Mouse (Mus musculus) cerebellum, adult 2 months (tissue): ENCODE data around the gene Itprip. TPM values are rescaled to one million over a fixed set of nuclear protein-coding genes. Genes with fewer than 3 reads are reported as not detected.

Source experiments
- DNase-seq, 2 experiments: peaks; one replicate each; pipeline ENCODE4 v3.0.0; 2021
- H3K27ac ChIP-seq: fragments of 200-500 bp; 2 replicates; pipeline ENCODE4 v1.5.1; 2012; ENCODE audit warnings: low read length, control low read depth, inconsistent platforms; ENCODE audit not compliant: insufficient read depth
- H3K27me3 ChIP-seq: fragments of 200-500 bp; 2 replicates; pipeline ENCODE4 v1.6.1; 2012; ENCODE audit warnings: inconsistent platforms, mild to moderate bottlenecking, low read length, moderate library complexity; ENCODE audit not compliant: control insufficient read depth, insufficient read depth
- H3K4me1 ChIP-seq: fragments of 200-500 bp; 2 replicates; pipeline ENCODE4 v1.6.1; 2011; ENCODE audit warnings: low read length; ENCODE audit not compliant: control insufficient read depth, insufficient read depth
- H3K4me3 ChIP-seq: fragments of 200-500 bp; replicated peaks from 2 replicates; pipeline ENCODE3; 2011; ENCODE audit warnings: mild to moderate bottlenecking, low read depth, low read length, control low read depth; ENCODE audit not compliant: insufficient read depth
- CTCF ChIP-seq: fragments of 200-500 bp; IDR thresholded peaks from 2 replicates; pipeline ENCODE4 v1.5.1; 2011; ENCODE audit warnings: low read depth, mild to moderate bottlenecking, control low read depth, low read length, moderate library complexity, borderline replicate concordance; ENCODE audit not compliant: insufficient read depth
- POLR2A ChIP-seq: fragments of 200-500 bp; IDR thresholded peaks from 2 replicates; pipeline ENCODE4 v1.6.1; 2011; ENCODE audit warnings: low read length, control low read depth, borderline replicate concordance; ENCODE audit not compliant: insufficient read depth
- WGBS: fragments of 180-500 bp; shearing (Covaris S2); methylation state at CpG from one replicate; pipeline ENCODE4 v1.1.7; 2018; 5-methylcytosine and 5-hydroxymethylcytosine counted together
- polyA plus RNA-seq: library from polyadenylated mRNA; depleted of rRNA; stranded (reverse); fragments of >200 nt; gene quantifications from 2 replicates; pipeline ENCODE4 v1.2.3, GENCODE M21; 2012

Gene Itprip
- polyA plus RNA-seq, 1 experiment, result 0.52 TPM

DNA sequence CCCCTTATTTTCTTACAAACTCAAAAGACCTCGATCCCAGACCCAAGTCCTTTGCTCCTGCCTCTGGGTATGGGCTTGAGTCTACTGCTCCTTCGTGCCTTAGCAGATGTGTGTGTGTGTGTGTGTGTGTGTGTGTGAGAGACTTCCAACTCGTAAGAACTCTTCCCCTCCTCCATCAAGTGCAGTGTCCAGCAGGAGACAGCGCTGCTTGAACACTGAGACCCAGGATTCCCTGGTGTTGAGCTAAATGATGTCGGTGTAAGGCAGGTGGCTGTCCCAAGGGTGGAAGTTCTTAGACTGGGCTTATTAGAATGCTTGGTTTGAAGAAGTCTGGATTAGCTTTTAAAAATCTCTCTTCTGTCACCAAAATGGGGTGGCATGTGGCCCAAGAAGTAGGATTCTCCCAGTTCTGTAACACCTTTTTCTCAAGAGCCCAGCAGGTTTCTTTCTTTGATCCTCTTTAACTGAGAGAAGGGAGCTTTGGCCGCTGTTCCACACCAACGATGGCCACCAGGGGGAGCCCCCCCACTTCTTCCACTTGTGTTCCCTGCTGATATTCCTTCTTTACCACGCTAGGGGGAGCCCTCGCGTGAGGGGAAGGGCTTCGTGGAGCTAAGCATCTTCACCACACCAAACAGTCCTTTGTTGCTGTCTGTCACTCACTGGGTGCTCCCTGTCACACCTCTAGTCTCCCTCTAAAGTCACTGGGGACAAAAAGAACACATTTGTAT lies 36.8 kb downstream of the Itprip start:
- no peak overlapping the region for H3K4me3 ChIP-seq
- no peaks in the 10 kb centered on the region for H3K27me3 ChIP-seq
- H3K27ac ChIP-seq, result no peak overlapping the region
- DNase-seq, result peak; percentile 61 to 73
- no peak for TF ChIP-seq POLR2A
- peak; percentile 99 for TF ChIP-seq CTCF
- H3K4me1 ChIP-seq, result no peaks in the 10 kb centered on the region; the same call in 1 of the 2 replicates
- WGBS, result 25% methylated on average over 11 of the region's 11 CpGs

DNA sequence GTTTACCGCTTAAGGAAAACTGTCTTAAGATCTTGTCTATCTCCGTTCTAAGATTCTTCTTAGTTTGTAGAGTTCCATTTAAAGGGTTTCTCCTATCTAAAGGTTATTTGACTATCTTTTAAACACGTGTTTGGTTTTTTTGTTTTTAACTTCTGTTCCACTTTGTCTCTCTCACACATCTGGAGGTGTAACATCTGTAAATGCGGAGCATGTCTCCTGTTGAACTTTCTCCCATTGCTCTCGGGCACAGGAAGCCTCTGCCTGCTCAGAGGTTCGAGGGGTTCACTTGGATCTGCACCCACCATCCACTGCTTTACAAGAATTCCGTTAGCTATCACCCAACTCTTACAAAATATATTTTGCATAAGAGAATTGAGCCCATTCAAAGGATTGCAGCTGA lies 37.6 kb downstream of the Itprip start:
- Histone ChIP-seq H3K4me3 (no peak overlapping the region), H3K27me3 (no peaks in the 10 kb centered on the region), H3K27ac (no peak overlapping the region), H3K4me1 (no peaks in the 10 kb centered on the region)
- DNase-seq, result no peak
- TF ChIP-seq CTCF (no peak), POLR2A (no peak)
- WGBS, result 85% methylated on average over 7 of the region's 7 CpGs

DNA sequence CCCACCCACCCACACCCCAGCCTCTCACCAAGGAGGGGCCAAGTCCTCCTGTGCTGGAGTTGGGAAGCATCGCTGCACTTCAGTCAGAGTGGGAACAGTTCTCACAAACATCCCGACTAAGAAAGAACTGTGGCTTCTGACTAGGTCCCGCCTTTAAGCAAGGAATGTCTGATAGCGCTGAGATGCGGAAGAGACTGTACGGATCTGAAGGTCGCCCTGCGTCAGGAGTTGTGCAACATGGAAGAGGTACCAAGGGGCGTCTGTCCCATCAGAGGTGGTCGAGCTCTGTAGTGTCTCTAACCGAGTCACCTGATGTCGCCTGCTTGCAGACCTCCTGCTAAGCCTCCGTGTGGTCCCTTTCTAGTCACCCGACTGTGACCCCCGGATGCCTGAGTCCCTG lies 42.8 kb downstream of the Itprip start:
- no peak for TF ChIP-seq POLR2A
- TF ChIP-seq CTCF, result no peak
- WGBS, result 76% methylated on average over 15 of the region's 15 CpGs

DNA sequence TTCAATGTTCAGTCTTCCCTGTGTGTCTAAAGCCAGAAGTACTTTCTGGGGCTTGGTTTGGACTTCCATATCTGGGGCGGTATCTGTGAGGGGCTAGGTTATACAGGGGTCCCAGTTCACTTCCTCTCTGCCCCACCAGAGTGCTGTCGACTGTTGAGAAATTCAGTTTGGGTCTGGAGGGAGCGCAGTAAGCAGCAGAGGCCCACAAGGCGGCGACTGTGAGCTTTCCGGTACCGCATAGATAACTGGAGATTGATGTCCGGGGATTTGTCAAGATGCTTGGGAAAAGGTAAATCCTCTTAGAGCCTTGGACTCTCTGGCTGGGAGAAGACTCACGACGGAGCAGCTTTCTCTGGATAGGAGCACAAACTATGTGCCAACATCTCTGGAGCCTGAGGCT lies 47.6 kb downstream of the Itprip start:
- Histone ChIP-seq H3K4me3 (no peak overlapping the region), H3K27me3 (no peaks in the 10 kb centered on the region), H3K4me1 (no peaks in the 10 kb centered on the region), H3K27ac (no peak overlapping the region)
- TF ChIP-seq POLR2A (no peak), CTCF (no peak)
- 29% methylated on average over 10 of the region's 10 CpGs for WGBS
- no peak for DNase-seq

More for the DNA sequence above, 42.8 kb downstream of the Itprip start:
- H3K27me3 ChIP-seq, result no peaks in the 10 kb centered on the region
- DNase-seq, result no peak
- H3K27ac ChIP-seq, result no peak overlapping the region
- no peaks in the 10 kb centered on the region for H3K4me1 ChIP-seq
- H3K4me3 ChIP-seq, result no peak overlapping the region

DNA sequence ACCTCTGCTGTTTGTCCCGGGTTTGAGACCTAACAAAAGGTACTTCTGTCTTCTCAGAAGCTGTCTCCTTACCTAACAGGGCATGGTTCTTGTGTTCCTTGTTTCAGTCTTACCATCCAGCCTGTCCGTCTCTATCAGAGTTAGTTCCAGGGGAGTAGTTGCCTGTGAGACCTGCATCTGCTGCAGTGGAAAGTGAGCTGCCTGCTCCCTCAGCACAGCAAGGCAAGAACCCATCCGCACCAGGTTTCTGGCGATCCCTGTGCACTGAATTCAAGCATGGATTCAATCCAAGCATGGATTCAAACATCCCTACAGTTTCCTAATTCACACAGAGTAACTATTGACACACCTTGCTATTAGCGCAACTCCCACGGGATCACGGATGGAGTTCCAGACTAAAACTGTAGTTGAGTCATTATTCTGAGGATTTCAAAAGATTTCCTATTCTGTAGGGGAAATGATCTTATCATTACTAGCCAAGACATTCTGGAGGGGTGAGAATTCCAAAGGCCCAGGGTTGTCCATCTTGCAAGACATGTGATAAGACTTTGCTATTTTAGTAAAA lies 48.9 kb downstream of the Itprip start:
- Histone ChIP-seq H3K4me1 (no peaks in the 10 kb centered on the region), H3K27ac (no peak overlapping the region), H3K27me3 (no peaks in the 10 kb centered on the region), H3K4me3 (no peak overlapping the region)
- TF ChIP-seq CTCF, result no peak
- no peak for TF ChIP-seq POLR2A
- DNase-seq, result no peak
- WGBS, result 70% methylated on average over 7 of the region's 7 CpGs

DNA sequence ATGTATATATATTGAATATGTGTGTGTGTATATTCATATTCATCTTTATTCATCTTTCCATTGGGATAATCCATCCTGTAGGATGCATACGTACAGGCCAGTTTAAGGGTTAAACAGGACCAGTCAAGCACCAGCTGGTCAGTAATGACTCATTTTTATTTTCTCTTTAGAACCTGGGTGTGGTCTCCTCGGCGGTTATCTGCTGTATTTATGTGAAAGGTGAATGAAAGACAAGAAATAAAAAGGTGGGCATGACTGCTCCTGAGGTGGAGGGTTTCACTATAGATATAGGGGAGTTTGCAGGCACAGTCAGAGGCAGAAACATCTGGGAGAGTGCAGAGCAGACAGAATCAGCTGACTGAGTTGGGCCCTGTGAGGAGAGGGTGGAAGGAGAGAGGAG lies 49.6 kb downstream of the Itprip start:
- DNase-seq, result no peak
- H3K27me3 ChIP-seq, result no peaks in the 10 kb centered on the region
- H3K4me3 ChIP-seq, result no peak overlapping the region
- WGBS, result 63% methylated on average over 3 of the region's 3 CpGs
- H3K4me1 ChIP-seq, result no peaks in the 10 kb centered on the region; the same call in 1 of the 2 replicates
- H3K27ac ChIP-seq, result no peak overlapping the region
- TF ChIP-seq POLR2A (no peak), CTCF (no peak)

DNA sequence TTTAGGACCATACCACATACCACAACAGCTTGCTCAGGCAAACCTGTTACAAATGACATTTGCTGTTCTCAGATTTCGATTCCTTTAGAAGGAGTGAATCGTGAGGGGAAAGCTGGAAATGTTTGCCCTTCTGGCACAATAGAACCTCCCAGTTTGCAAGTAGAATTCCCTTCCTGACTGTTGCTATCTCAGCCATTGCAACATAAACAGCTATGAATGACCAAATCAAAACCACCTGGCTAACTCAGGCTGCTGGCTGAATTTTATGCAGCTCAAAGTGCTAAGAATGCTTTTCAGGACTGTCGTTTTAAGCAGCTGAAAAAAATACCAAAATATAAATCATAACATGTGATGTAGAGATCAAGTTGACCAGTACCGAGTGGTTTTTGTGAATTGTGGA lies 50.1 kb downstream of the Itprip start:
- DNase-seq, result no peak
- H3K4me1 ChIP-seq, result no peaks in the 10 kb centered on the region; the same call in 1 of the 2 replicates
- no peaks in the 10 kb centered on the region for H3K27me3 ChIP-seq
- 73% methylated on average over 4 of the region's 4 CpGs for WGBS
- TF ChIP-seq POLR2A, result no peak
- TF ChIP-seq CTCF, result no peak
- H3K27ac ChIP-seq, result no peak overlapping the region
- no peak overlapping the region for H3K4me3 ChIP-seq

DNA sequence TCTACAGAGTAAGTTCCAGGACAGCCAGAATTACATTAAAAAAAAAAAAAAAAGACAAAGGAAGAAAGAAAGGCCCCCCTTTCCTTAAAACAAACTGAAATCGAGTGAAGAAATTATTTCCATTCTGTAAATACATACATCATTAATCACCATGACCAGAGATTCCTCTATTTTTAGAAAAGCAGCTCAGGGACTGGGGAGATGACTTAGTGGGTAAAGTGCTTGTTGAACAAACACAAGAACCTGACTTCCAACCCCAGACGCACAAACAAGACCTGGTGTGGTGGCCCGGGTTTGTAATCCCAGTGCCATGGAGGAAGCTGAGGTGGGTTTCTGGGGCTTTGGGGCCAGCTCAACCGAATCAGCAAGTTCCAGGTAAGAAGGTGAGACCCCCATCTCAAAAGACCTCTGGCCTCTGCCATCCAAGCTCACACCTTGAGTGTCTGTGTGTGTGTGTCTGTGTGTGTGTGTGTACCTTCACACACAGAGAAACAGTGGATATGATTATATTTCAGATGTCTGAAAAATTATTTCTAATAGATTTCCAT lies 51.4 kb downstream of the Itprip start:
- no peaks in the 10 kb centered on the region; the same call in 1 of the 2 replicates for H3K4me1 ChIP-seq
- WGBS, result 61% methylated on average over 4 of the region's 4 CpGs
- H3K27ac ChIP-seq, result no peak overlapping the region
- TF ChIP-seq CTCF (no peak), POLR2A (no peak)
- H3K4me3 ChIP-seq, result no peak overlapping the region
- no peak for DNase-seq
- H3K27me3 ChIP-seq, result no peaks in the 10 kb centered on the region
